Mouse (Mus musculus) heart, adult 18-20 months (tissue): ENCODE results near the gene Bcl2l1. TPM values are rescaled to one million over a fixed set of nuclear protein-coding genes. Genes with fewer than 3 reads are reported as not detected.
A peak's percentile ranks its signal among the peaks of the same experiment; 100 is the strongest.

Experiments used
- DNase-seq, 2 experiments: peaks; one replicate each; pipeline ENCODE4 v3.0.0; 2021 to 2022; ENCODE audit warnings: mixed read lengths in 1 of 2
- microRNA-seq, 2 experiments: library from miRNA; unstranded; fragments of <30 nt; microRNA quantifications; one replicate each; pipeline ENCODE4 v1.2.0; 2022
- total RNA-seq, 2 experiments: library from RNA; stranded (reverse); gene quantifications; 2 replicates each; pipeline ENCODE4 v1.2.3; 2021

Bcl2l1 gene
- total RNA-seq, 2 experiments from 2014 or later, result 77.8 to 111 TPM

DNA sequence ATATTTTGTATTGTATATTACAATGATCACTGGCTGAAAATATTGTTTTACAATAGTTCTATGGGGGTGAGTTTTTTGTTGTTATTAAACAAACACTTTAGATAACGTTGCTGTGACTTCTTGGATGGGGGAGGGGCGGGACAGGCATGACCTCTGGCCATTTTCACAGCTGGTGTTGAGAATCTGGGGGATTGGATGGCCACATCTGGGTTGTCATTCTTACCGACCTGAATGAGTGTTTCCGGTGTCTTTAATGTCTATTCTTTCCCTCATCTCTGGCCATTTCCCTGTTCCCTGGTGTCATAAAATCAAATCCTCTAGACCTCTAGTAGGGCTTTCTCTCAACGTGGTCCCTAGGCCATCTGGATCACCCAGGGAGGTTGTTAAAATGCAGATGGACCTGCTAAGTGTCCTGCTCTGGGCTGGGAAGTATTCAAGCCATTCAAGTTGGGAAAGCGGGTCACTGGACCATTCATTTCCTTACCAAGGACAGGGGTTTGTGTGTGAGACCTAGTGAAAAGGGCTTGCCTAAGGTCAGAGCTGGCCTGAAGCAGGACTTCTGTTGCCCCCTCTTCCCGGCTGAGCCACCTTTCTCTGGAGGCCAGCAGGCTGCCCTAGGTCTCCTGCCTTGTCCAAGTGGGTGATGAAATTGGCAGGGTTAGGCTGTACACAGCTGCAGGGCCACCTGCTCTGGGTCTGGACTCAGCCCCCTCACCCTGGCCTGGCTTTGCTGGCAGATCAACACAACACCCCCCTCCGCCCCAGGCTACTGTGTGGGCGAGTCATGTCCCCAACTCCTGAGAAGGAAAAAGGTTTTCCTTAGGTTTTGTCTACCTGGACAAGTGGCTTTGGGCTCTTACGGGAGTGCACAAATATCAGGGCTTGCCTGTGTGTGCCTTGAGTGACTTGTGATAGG is 94.0 kb downstream of the Bcl2l1 start:
- DNase-seq, result peak; percentile 56 to 62

DNA sequence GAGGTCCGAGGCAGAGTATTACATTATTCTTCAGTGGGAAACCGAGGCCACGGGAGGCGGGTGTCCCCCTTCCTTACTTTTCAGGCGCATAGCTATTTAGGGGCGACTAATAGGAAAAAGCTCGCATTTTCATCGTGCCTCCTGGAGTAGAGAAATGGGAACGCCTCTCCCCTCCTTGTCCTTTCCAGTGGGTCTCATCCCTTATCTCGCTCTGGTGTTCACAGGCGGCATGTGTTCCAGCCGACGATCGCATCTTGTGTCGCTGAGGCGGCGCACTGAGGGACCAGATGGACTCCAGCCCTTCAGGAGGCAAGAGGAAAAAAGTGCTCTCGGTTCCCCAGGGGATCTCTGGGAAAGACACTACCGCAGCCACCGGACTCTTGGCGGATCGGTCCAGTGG is 94.8 kb downstream of the Bcl2l1 start:
- DNase-seq, result peak; percentile 44 to 66

GRCm38 (mm10) chr2:152736090-152736601 is 95.4 kb downstream of the Bcl2l1 start, which contains the start of gene Id1:
Gene Id1 (plus strand): TSS chr2:152736251.
- peak; percentile 93 to 95 for DNase-seq

- DNase-seq, result peak; percentile 94 to 97
Measured at GRCm38 (mm10) chr2:152734984-152735383, 96.5 kb downstream of the Bcl2l1 start.

- no peak for DNase-seq
Measured at GRCm38 (mm10) chr2:152734501-152734900, 97.0 kb downstream of the Bcl2l1 start.

DNA sequence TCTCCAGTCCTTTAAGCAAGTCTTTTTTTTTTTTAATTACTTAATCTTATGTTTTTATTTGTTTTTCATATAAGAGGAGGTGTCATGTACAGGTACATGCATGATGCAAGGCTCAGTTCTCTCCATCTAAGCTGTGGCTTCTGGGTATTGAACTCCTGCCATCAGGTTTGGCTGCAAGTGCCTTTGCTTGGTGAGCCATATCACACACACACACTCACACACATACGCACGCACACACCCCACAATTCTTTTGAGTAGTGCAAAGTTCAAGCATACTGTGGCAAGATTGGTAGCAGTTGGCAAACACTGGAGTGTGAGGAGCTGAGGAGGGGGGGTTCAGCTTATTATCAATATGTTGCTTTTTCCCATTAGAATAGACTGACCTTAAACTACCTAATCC is 98.3 kb downstream of the Bcl2l1 start:
- DNase-seq, result no peak

Small RNA genes within 50 kb of the gene (microRNA-seq; reads per million reads assigned to microRNA genes)
- 0 reads per million in 2 experiments for gene Gm23802
- 0.81 to 1.9 reads per million in 2 experiments for gene Mir5622

Other genes starting within 250 kb of the Bcl2l1 start
- not detected for gene Defb45, start 232.3 kb downstream of the Bcl2l1 start, total RNA-seq
- not detected for gene Defb36, start 227.4 kb downstream of the Bcl2l1 start, total RNA-seq
- not detected for gene Defb25, start 208.7 kb downstream of the Bcl2l1 start, total RNA-seq
- 1 to 10 TPM; 3.3 to 4.7 TPM for gene Rem1, start 204.8 kb downstream of the Bcl2l1 start, total RNA-seq
- gene H13, start 162.3 kb downstream of the Bcl2l1 start, total RNA-seq, result 10 to 100 TPM; 32.7 to 39.6 TPM
- gene Mcts2, start 144.7 kb downstream of the Bcl2l1 start, total RNA-seq, result 10 to 100 TPM; 15.8 to 16.4 TPM
- gene Id1, start 95.5 kb downstream of the Bcl2l1 start, total RNA-seq, result 10 to 100 TPM; 63.7 to 75.1 TPM
- 10 to 100 TPM; 11.9 to 15.2 TPM for gene Cox4i2, start 77.6 kb downstream of the Bcl2l1 start, total RNA-seq
- gene Tpx2, start 16.2 kb upstream of the Bcl2l1 start, total RNA-seq, result 1 to 10 TPM in 1 of 2 experiments, under 1 TPM in 1; 0.90 to 1.0 TPM
- gene Mylk2, start 79.6 kb upstream of the Bcl2l1 start, total RNA-seq, result under 1 TPM in 1 of 2 experiments, not detected in 1; 0.13 TPM
- 1 to 10 TPM; 2.2 to 2.6 TPM for gene Foxs1, start 101.5 kb upstream of the Bcl2l1 start, total RNA-seq
- gene Dusp15, start 120.0 kb upstream of the Bcl2l1 start, total RNA-seq, result not detected
- gene Ttll9, start 130.8 kb upstream of the Bcl2l1 start, total RNA-seq, result not detected
- gene Pdrg1, start 183.7 kb upstream of the Bcl2l1 start, total RNA-seq, result 100 to 1,000 TPM; 136 to 152 TPM
- not detected for gene Xkr7, start 200.1 kb upstream of the Bcl2l1 start, total RNA-seq
- 10 to 100 TPM; 12.6 to 15.5 TPM for gene Ccm2l, start 234.2 kb upstream of the Bcl2l1 start, total RNA-seq